Mouse (Mus musculus) thymus, adult 18-20 months (tissue): ENCODE results near the gene Zbtb20.
"Not testable (repeated sequence)": the region's sequence is repeated elsewhere in the genome, so short reads cannot be mapped to it uniquely, and the experiment has no call there.

Source experiments
- DNase-seq, 2 experiments: peaks; one replicate each; pipeline ENCODE4 v3.0.0; 2022; ENCODE audit warnings: mixed read lengths in 2 of 2

The Zbtb20 gene

GRCm38 (mm10) chr16:42911326-42911725, 35.6 kb downstream of the Zbtb20 start:
- DNase-seq = no peak

DNA sequence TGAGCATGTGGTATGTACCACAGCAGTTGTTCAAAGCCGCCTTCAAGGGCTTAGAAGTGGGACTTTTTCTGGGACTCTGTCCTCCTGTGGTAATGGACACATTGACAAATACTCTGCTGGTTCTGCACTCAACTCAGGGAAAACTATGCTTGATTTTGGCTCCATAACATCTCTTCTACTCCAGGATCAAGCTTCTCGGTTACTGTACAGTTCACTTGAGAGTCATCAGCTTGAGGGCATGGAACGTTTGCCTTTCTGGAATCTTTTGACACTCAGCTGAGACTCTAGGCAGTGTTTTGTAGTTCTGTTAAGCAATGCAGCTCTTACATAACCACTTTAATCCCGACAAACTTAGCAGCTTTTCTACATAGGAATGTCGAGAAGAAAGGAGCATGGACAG, 36.1 kb downstream of the Zbtb20 start:
- no peak for DNase-seq

- no peak for DNase-seq
Measured at GRCm38 (mm10) chr16:42913291-42913690, 37.6 kb downstream of the Zbtb20 start.

- no peak for DNase-seq
Measured at GRCm38 (mm10) chr16:42914457-42915085, 38.9 kb downstream of the Zbtb20 start.

DNA sequence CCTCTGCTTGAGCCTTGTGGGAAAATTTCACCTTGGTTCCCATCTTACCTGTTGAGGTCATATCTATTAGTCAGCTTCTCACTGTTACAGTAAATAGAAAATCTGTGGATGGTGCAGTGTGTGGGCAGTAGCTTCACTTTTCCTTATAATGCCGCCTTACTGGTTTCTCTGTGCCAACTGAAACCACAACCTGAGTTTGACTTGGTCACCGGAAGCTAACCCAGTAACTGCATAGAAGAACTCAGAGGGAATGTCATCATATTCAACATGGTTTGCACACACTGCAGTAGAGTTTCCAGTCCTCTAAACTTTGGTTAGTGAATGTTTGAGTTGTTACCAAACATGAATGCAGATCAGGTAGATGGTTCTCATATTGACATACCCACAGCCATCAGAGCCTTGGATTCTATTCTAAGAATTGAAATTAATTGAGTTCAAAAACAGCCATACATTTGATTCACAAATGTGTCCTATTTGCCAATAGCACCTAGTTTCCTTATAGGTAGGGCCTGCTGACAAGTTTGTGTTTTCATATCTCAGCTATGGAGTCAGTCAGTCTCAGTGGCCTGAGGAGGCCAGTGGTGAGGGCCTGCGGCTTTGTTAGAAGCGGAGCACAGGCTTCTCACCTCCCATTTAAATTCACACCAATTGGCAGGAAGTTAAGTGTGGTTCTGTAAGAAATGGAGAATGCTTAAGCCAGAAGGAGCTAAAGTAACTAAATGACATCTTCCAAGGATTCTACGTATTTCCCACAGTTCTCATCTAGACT, 44.5 kb downstream of the Zbtb20 start:
- no peak for DNase-seq

DNA sequence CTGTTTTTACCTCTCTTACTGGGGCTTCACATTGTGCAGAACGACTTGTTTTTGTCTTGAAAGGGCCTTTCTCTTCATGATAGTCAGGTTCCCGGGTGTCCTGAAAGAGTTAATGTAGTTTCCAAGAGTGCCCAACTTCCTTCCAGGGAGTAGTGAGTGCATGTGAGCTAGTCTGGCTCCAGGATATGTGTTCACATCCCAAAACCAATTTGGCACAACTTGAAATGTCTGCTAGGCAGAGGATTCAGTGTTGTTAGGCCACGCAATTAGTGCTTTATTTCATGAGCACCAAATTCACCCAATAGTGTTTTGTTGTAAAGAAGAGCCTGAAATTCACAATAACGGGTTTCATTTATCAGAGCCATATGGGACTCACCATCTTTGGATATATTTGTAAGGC, 45.8 kb downstream of the Zbtb20 start:
- DNase-seq = no peak

DNA sequence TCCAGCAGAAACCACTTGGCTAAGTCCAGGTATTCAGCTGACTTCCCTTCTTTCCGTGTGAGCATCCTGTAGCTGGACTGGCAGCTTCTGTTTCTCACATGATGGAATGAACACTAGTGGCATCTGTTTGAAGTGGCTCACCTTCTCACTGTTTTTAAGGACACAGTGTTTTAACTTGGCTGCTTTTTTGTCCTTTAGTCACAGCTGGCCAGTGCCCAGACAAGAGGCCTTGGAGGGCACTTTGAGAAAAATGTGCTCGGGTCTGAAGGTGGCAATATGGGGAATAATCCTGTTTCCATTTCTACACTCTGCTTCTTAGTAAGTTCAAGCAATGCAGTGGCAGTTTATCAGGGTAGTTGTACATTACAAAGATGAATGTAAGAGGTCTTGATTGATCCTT, 62.5 kb downstream of the Zbtb20 start:
- no peak for DNase-seq

GRCm38 (mm10) chr16:42947016-42947415, 71.3 kb downstream of the Zbtb20 start:
- DNase-seq = no peak

DNA sequence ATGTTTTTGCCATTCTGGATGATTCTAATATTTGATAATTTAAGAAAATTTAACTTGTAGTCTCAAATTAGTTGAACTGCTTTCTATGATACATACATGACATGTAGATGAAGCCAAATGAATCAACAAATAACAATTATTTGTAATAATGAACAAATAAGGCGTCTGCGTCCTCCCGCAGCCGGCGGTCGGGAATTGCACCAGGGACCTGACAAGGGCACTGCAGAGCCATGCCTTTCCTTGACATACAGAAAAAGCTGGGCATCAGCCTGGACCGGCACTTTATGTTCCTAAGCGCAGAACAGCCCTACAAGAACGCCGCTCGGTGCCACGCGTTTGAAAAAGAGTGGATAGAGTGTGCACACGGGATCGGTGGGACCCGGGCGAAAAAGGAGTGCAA, 79.7 kb downstream of the Zbtb20 start:
- DNase-seq = not testable (repeated sequence)

DNA sequence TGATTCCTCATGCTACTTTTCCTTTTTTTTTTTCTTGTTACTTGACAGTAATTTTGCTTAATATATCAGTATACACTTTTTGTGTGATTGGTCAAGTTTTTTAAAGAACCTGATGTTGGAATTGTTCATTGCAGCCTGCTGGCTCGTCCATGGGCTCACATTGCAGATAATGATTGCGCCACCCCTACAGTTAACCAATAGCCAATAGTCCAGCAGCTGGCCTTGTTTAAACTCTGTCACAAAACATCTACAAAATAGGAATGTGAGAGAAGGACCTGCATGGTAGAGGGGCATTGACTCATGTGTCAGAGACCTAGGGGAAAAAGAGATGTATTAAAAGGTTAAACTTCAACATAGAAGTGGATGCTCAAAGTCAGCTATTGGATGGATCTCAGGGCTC, 97.2 kb downstream of the Zbtb20 start:
- DNase-seq = no peak

- no peak for DNase-seq
Measured at GRCm38 (mm10) chr16:42998896-42999295, 123.2 kb downstream of the Zbtb20 start.

- no peak for DNase-seq
Measured at GRCm38 (mm10) chr16:43026351-43026750, 150.7 kb downstream of the Zbtb20 start.

DNA sequence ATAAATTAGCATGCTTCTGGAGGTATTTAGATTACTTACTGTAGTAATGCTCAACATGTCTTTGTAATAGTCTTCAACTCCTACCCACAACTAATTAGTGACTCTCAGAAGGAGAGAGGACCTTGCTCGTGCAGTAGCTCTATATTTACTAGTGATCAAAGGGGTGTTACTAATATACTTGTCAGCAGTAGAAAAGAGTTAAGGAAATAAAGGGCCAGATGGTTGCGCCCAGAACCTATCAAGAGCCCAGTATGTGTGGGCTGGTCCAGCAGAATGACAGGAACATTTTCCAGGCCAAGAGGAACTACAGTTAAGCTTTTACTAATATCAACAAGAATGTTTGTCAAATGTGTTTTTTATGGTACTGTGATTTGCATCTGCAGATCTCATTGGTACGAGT, 153.6 kb downstream of the Zbtb20 start:
- no peak for DNase-seq

DNA sequence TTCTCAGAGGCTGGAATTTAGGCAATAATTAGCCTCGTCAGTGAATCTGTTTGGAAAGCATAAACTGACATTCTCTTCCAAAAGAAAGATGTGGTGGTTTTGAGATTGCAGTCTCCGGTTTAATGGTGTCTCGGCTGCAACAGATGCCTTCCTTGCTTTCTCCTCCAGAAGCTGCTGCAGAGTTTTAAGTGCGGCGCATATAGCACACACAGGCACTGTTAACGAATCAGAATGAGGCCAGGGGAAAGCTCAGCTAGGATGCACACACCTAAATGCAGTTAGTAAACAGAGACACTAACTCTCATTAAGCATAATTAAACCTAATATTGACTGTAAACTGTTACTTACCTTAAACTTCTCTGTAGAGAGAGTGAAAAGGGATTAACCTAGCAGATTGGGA, 160.0 kb downstream of the Zbtb20 start:
- no peak for DNase-seq

DNA sequence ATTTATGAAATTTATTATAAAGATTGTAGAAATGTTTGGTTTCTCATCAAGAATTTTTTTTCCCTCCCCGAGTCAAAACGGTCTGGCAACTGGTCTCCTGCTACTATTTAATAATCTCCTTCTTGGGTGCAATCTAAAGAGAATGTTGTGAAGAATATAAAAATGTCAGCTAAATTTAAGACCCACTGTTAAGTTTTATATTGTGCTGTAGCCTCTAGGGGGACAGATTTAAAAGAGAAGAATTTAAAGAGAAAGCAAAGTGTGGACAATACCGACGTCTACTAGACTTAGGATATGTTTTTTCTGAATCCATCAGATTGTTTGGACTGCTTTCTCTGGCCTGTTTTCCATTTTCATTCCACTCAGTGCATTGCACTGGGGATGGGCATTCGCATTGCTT, 160.8 kb downstream of the Zbtb20 start:
- DNase-seq = no peak

- no peak for DNase-seq
Measured at GRCm38 (mm10) chr16:43037320-43037719, 161.6 kb downstream of the Zbtb20 start.

DNA sequence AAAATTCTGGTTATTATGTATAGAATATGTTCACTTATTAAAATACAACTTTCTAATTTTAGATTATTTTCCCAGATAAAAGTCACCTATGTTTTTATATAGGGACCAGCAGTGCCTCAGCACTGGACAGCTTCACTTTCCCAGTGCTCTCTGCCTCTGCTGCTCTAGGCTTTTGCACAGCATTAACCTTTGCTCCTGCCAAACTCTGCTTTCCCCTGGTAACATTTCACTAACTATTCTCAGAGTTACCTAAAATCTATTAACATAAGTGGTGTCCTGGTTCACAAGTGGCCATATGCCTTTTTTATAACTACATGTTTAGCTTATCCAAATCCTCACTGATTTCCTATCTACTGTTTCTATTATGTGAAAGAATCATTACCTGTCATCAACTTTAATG, 169.9 kb downstream of the Zbtb20 start:
- DNase-seq = no peak

DNA sequence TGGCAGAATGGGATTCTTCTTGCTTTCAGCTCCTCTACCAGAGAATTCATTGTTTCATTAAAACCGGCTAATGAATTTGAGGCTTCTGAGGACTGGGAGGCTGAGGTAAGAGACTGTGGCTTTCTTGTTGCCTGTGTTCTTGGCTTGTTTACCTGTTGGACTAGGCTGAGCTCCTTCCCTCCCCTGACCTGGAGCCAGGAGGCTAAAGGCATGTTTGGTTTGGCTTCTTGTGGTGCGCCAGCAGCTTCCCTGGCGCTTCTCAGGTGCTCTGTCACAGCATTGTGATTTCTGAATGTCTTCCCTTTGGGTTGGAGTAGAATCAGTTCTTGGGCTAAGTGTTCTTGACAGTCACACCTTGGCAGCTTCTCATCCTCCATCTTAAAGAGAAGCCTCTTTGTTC, 171.0 kb downstream of the Zbtb20 start:
- no peak for DNase-seq

DNA sequence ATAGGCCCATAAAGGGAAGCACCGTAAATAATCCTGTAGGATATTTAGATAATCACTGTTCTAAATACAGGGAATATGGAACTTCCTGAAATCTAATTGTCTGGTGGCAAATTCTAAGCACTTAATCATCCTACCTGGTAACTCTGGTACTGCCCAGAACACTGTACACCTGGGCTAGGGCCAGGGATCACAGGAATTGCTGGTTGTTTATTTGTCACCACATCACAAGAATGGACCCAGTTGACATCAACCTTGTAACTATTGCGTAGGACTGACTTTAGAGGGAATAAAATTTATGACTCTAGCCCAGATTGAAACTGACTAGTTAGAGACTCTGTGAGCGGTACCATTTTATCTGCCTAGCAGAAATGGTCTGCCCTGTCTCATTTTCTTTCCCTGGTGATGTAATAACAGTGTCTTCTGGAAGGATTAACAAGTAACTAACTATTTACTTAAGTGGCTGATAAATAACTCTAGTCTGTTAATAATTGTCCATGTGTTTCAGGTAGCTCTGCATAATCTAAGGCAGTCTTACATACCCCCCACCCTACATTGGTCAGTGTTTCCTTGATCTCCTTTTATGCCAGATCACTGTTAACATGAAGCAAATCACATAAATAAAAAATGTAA, 194.1 kb downstream of the Zbtb20 start:
- DNase-seq = no peak

DNA sequence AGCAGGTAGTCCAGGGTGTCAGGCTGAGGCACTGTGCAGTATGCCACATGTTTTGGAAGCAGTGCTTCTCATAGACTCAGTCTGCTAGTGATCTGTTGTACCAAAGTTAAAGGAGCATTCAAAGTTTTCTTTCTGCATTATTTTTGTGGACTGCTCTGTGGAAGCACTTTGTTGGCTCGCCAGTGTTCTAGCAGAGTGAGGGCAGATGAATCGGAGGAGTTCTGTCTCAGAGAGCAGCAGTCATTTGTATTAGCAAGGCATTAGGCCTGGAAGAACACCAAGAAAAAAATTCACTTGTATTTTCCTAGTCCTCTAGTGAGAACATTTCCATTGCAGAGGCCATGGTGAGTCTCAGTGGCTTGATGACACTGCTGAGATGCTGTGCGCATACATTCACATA, 196.2 kb downstream of the Zbtb20 start:
- DNase-seq = no peak

- DNase-seq = no peak
Measured at GRCm38 (mm10) chr16:43072818-43073594, 197.3 kb downstream of the Zbtb20 start.

DNA sequence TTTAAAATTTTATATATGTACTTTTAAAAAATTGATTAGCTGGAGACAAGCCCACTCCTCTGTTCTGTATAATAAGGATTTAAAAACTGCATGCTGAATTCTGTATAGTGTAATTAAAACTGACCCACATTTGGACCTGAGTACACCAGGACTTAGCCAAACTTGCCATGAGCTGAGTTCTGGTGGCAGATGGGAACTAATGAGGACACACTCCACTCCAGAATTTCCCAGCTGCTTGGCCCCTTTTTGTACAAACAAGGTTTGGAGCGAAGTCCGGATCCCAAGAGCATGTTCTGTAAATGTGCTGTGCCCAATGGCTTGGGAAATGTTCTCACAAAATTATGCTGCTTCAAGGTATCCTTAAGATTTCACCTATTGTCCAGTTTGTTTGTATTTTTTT, 204.7 kb downstream of the Zbtb20 start:
- no peak for DNase-seq

- no peak for DNase-seq
Measured at GRCm38 (mm10) chr16:43080923-43081702, 205.4 kb downstream of the Zbtb20 start.
